Mouse (Mus musculus): ENCODE results near the gene Hoxa3. TPM values are rescaled to one million over a fixed set of nuclear protein-coding genes. Genes with fewer than 3 reads are reported as not detected.
A peak's percentile ranks its signal among the peaks of the same experiment; 100 is the strongest.

Hoxa3 gene
- polyA plus RNA-seq, 1 experiment from 2014 or later: 1.2 TPM

- Histone ChIP-seq H3K9ac (no peak overlapping the region), H3K27ac (0 out of 2 replicates have a peak overlapping the region, but pooled peaks have one; percentile 57), H3K36me3 (no peaks in the 10 kb centered on the region), H3K4me2 (replicated peaks) (peak overlapping the region; percentile 44), H3K4me3 (peak overlapping the region; percentile 22), H3K9me3 (no peaks in the 10 kb centered on the region), H3K4me1 (peaks cover 7% of the 10 kb centered on the region; the same call in 1 of the 2 replicates), H3K27me3 (peaks cover 90% of the 10 kb centered on the region)
- ATAC-seq (ENCODE audit: insufficient number of reproducible peaks, insufficient read depth, low FRiP score, low TSS enrichment): no peak
- under 1% methylated on average over 35 of the region's 35 CpGs for WGBS
Observed at GRCm38 (mm10) chr6:52172501-52172900, 40.6 kb downstream of the Hoxa3 start.

- H3K4me2 ChIP-seq (replicated peaks): peak overlapping the region; percentile 44
Observed at GRCm38 (mm10) chr6:52171938-52172337, 41.2 kb downstream of the Hoxa3 start.

GRCm38 (mm10) chr6:52171331-52171730 lies 41.8 kb downstream of the Hoxa3 start:
- Histone ChIP-seq H3K36me3 (no peaks in the 10 kb centered on the region), H3K27ac (0 out of 2 replicates have a peak overlapping the region, but pooled peaks have one; percentile 24), H3K9ac (no peak overlapping the region), H3K4me3 (no peak overlapping the region), H3K27me3 (peaks cover 89% of the 10 kb centered on the region), H3K4me2 (replicated peaks) (no peak overlapping the region), H3K4me1 (peaks cover 7% of the 10 kb centered on the region; the same call in 1 of the 2 replicates), H3K9me3 (no peaks in the 10 kb centered on the region)
- 6% methylated on average over 4 of the region's 4 CpGs for WGBS
- ATAC-seq (ENCODE audit: insufficient number of reproducible peaks, insufficient read depth, low FRiP score, low TSS enrichment): no peak

More at GRCm38 (mm10) chr6:52171938-52172337, 41.2 kb downstream of the Hoxa3 start:
- Histone ChIP-seq H3K9ac (no peak overlapping the region), H3K4me3 (peak overlapping the region; percentile 22), H3K36me3 (no peaks in the 10 kb centered on the region), H3K27me3 (peaks cover 89% of the 10 kb centered on the region), H3K27ac (0 out of 2 replicates have a peak overlapping the region, but pooled peaks have one; percentile 57), H3K9me3 (no peaks in the 10 kb centered on the region), H3K4me1 (peaks cover 7% of the 10 kb centered on the region; the same call in 1 of the 2 replicates)
- ATAC-seq (ENCODE audit: insufficient number of reproducible peaks, insufficient read depth, low FRiP score, low TSS enrichment): no peak
- WGBS: 5% methylated on average over 6 of the region's 7 CpGs

DNA sequence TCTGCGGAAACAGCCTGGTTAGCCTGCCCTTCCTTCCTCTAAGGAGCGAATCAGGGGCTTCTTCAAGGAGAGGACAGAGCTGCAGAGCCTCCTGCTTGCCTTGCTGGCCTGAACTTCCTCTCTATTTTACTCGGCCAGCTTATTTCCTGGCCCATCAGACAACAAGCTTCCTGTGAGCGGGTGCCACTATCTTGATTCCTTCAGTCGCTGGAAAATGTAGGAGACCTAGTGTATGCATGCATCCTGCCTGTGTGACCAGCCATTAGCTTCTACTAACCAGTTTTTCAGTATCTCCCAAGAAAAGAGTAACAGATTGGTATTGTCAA lies 42.3 kb downstream of the Hoxa3 start:
- H3K36me3 ChIP-seq: no peaks in the 10 kb centered on the region
- no peak for ATAC-seq (ENCODE audit: insufficient number of reproducible peaks, insufficient read depth, low FRiP score, low TSS enrichment)
- peaks cover 89% of the 10 kb centered on the region for H3K27me3 ChIP-seq
- peak overlapping the region; percentile 34 for H3K4me2 ChIP-seq (replicated peaks)
- WGBS: 5% methylated on average over 5 of the region's 5 CpGs
- H3K4me1 ChIP-seq: peaks cover 7% of the 10 kb centered on the region; the same call in 1 of the 2 replicates
- no peaks in the 10 kb centered on the region for H3K9me3 ChIP-seq
- H3K4me3 ChIP-seq: 0 out of 2 replicates have a peak overlapping the region, but pooled peaks have one; percentile 15
- no peak overlapping the region for H3K9ac ChIP-seq
- H3K27ac ChIP-seq: peak overlapping the region; percentile 24; the same call in 1 of the 2 replicates

DNA sequence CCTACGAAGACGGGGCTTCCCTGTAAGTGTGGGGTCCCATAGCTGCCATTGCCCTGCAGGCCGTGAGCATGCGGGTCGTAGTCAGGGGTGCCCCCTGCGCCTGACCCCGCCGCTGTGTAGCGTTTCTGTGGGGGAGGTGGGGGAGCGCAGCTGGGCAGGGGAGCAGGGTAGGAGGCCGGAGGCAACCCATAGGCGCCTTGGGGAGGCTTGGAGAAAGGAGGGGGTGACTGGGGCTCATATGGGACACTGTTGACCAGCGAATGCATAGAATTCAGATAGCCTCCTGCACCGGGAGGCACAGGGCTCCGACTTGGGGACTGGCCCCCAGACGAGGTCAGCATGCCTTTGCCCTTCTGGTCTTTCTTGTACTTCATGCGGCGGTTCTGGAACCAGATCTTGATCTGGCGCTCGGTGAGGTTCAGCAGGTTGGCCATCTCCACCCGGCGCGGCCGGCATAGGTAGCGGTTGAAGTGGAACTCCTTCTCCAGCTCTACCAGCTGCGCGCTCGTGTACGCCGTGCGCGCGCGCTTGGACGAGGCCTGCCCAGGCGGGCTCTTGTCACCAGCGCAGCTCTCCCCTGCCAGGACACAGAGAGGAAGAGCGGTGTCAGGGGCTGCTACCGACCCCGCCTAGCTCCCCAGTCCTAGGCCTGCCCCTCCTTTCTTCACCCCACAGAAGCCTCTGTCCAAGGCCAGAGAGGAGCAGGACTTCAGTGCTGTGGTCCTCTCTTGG lies 42.8 kb downstream of the Hoxa3 start:
- Histone ChIP-seq H3K36me3 (no peaks in the 10 kb centered on the region), H3K27ac (peak overlapping the region; percentile 24; the same call in 1 of the 2 replicates), H3K9me3 (no peaks in the 10 kb centered on the region), H3K4me1 (peaks cover 7% of the 10 kb centered on the region; the same call in 1 of the 2 replicates), H3K9ac (no peak overlapping the region), H3K4me2 (replicated peaks) (peak overlapping the region; percentile 34), H3K27me3 (peaks cover 88% of the 10 kb centered on the region), H3K4me3 (peak overlapping the region; percentile 15)
- WGBS: 2% methylated on average over 40 of the region's 40 CpGs
- ATAC-seq (ENCODE audit: insufficient number of reproducible peaks, insufficient read depth, low FRiP score, low TSS enrichment): no peak

GRCm38 (mm10) chr6:52169499-52170165 lies 43.5 kb downstream of the Hoxa3 start:
- 6% methylated on average over 16 of the region's 16 CpGs for WGBS
- H3K4me3 ChIP-seq: peak overlapping the region; percentile 15
- H3K4me1 ChIP-seq: peaks cover 7% of the 10 kb centered on the region; the same call in 1 of the 2 replicates
- peaks cover 88% of the 10 kb centered on the region for H3K27me3 ChIP-seq
- H3K27ac ChIP-seq: no peak overlapping the region
- peak overlapping the region; percentile 34 for H3K4me2 ChIP-seq (replicated peaks)
- 0 out of 2 replicates have a peak, but pooled peaks have one; percentile 41 for ATAC-seq (ENCODE audit: insufficient number of reproducible peaks, insufficient read depth, low FRiP score, low TSS enrichment)
- no peaks in the 10 kb centered on the region for H3K9me3 ChIP-seq
- H3K36me3 ChIP-seq: no peaks in the 10 kb centered on the region
- no peak overlapping the region for H3K9ac ChIP-seq

- peaks cover 7% of the 10 kb centered on the region; the same call in 1 of the 2 replicates for H3K4me1 ChIP-seq
Observed at GRCm38 (mm10) chr6:52168191-52169055, 44.7 kb downstream of the Hoxa3 start.

GRCm38 (mm10) chr6:52167736-52168161 lies 45.4 kb downstream of the Hoxa3 start:
- Histone ChIP-seq H3K27ac (peak overlapping the region; percentile 75), H3K9ac (peak overlapping the region; percentile 38), H3K4me3 (peak overlapping the region; percentile 36), H3K9me3 (no peaks in the 10 kb centered on the region), H3K4me2 (replicated peaks) (peak overlapping the region; percentile 39), H3K36me3 (no peaks in the 10 kb centered on the region), H3K27me3 (peaks cover 91% of the 10 kb centered on the region), H3K4me1 (peaks cover 6% of the 10 kb centered on the region; the same call in 1 of the 2 replicates)
- under 1% methylated on average over 14 of the region's 14 CpGs for WGBS
- no peak for ATAC-seq (ENCODE audit: insufficient number of reproducible peaks, insufficient read depth, low FRiP score, low TSS enrichment)

More at GRCm38 (mm10) chr6:52168191-52169055, 44.7 kb downstream of the Hoxa3 start:
- ATAC-seq (ENCODE audit: insufficient number of reproducible peaks, insufficient read depth, low FRiP score, low TSS enrichment): no peak
- 1% methylated on average over 42 of the region's 42 CpGs for WGBS
- peak overlapping the region; percentile 38 for H3K9ac ChIP-seq
- H3K4me3 ChIP-seq: peak overlapping the region; percentile 36
- peak overlapping the region; percentile 75 for H3K27ac ChIP-seq
- H3K4me2 ChIP-seq (replicated peaks): peak overlapping the region; percentile 39
- H3K27me3 ChIP-seq: peaks cover 91% of the 10 kb centered on the region
- no peaks in the 10 kb centered on the region for H3K9me3 ChIP-seq
- H3K36me3 ChIP-seq: no peaks in the 10 kb centered on the region

DNA sequence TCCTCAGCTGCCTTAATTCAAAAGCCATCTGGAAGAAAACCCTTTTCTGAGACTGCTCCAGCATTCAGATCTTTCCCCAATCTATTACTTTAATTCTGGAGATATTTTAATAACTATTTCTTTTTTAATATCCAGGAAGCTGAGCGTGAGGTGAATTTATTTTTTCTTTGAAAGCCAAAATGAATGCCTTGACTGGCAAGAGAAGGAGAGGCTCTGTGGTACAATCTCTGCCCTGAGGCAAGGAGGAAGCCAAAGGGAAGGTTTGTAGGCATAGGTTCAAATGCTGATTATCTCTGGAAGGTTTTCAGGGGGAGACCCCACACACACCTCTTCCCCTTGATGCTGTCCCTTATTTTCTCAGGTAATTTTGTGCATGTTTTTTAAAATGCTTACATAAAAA lies 46.0 kb downstream of the Hoxa3 start:
- Histone ChIP-seq H3K4me2 (replicated peaks) (peak overlapping the region; percentile 39; the same call in 1 of the 2 replicates), H3K36me3 (no peaks in the 10 kb centered on the region), H3K9ac (peak overlapping the region; percentile 38; the same call in 1 of the 2 replicates), H3K9me3 (no peaks in the 10 kb centered on the region), H3K27ac (peak overlapping the region; percentile 75), H3K4me3 (peak overlapping the region; percentile 36), H3K27me3 (peaks cover 87% of the 10 kb centered on the region), H3K4me1 (0 out of 2 replicates have a peak, but pooled peaks cover 2% of the 10 kb centered on the region)
- 6% methylated on average over 1 of the region's 1 CpGs for WGBS
- ATAC-seq (ENCODE audit: insufficient number of reproducible peaks, insufficient read depth, low FRiP score, low TSS enrichment): no peak

DNA sequence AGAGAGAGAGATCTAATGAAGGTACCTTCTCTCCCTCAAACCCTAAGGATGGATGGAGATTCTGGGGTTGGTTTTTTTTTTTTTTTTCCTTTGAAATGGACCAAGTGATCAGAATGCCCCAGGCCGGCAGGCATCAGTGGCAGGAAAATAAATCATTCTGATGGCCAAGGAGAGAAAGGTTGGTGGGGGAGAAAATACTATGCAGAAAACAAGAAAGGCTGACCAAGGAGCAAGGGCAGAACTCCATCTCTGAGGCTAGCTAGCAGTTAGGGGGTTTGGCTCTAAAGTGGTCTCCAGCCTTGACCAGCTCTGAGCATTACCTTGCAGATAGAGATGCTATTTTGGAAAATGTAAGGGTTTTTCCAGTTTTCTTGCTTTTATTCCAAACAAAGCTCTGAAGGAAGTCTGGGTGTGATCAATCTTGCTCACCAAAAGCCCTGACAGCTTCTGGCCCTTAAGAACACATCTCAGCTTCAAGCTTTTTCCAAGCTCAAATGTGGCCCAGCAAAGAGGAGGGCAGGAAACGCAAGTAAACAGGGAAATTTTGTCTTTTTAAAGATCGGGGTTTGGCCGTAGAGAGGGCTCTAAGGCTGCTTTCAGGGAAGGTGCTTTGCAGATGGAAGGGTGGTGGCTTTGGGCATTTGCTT lies 46.6 kb downstream of the Hoxa3 start:
- peaks cover 86% of the 10 kb centered on the region for H3K27me3 ChIP-seq
- H3K4me3 ChIP-seq: peak overlapping the region; percentile 36
- H3K27ac ChIP-seq: peak overlapping the region; percentile 75

More for the DNA sequence above, 46.6 kb downstream of the Hoxa3 start:
- 2% methylated on average over 4 of the region's 4 CpGs for WGBS
- peak overlapping the region; percentile 39; the same call in 1 of the 2 replicates for H3K4me2 ChIP-seq (replicated peaks)
- peak overlapping the region; percentile 38 for H3K9ac ChIP-seq
- no peaks in the 10 kb centered on the region for H3K36me3 ChIP-seq
- no peak for ATAC-seq (ENCODE audit: insufficient number of reproducible peaks, insufficient read depth, low FRiP score, low TSS enrichment)
- H3K9me3 ChIP-seq: no peaks in the 10 kb centered on the region
- H3K4me1 ChIP-seq: 0 out of 2 replicates have a peak, but pooled peaks cover 2% of the 10 kb centered on the region
